Mouse (Mus musculus): ENCODE measurements at regions not wholly inside any gene's neighbourhood (a gene's known extent, or its start where the extent isn't known, plus 50 kb on each side); places are given as distances from the start of the nearest gene placed in this dataset.

GRCm38 (mm10) chr13:92988600-92988999 lies 144.0 kb downstream of the Mtx3 start:
- no peak for TF ChIP-seq CTCF (IDR thresholded peaks at IDR 0.05; ENCODE audit: low read depth)
- Histone ChIP-seq H3K36me3 (ENCODE audit: control insufficient read depth, insufficient read depth) (no peaks in the 10 kb centered on the region), H3K9ac (ENCODE audit: low read depth, low read length) (no peak overlapping the region), H3K9me3 (ENCODE audit: control insufficient read depth) (no peaks in the 10 kb centered on the region), H3K27me3 (replicated peaks; ENCODE audit: control insufficient read depth, insufficient read depth, low read length) (no peaks in the 10 kb centered on the region), H3K4me3 (ENCODE audit: low read depth, low read length) (no peak overlapping the region), H3K4me2 (replicated peaks; ENCODE audit: low read depth) (no peak overlapping the region), H3K27ac (ENCODE audit: low read depth, low read length) (no peak overlapping the region), H3K4me1 (replicated peaks; ENCODE audit: control insufficient read depth, insufficient read depth, low read length) (no peaks in the 10 kb centered on the region)
- WGBS = 83% methylated on average over 9 of the region's 9 CpGs
- no peak for ATAC-seq

GRCm38 (mm10) chr13:92990316-92991206 lies 146.0 kb downstream of the Mtx3 start:
- Histone ChIP-seq H3K27me3 (replicated peaks; ENCODE audit: control insufficient read depth, insufficient read depth, low read length) (no peaks in the 10 kb centered on the region), H3K9ac (ENCODE audit: low read depth, low read length) (no peak overlapping the region), H3K4me2 (replicated peaks; ENCODE audit: low read depth) (no peak overlapping the region), H3K4me1 (replicated peaks; ENCODE audit: control insufficient read depth, insufficient read depth, low read length) (no peaks in the 10 kb centered on the region), H3K9me3 (ENCODE audit: control insufficient read depth) (no peaks in the 10 kb centered on the region), H3K36me3 (ENCODE audit: control insufficient read depth, insufficient read depth) (no peaks in the 10 kb centered on the region), H3K4me3 (ENCODE audit: low read depth, low read length) (no peak overlapping the region), H3K27ac (ENCODE audit: low read depth, low read length) (no peak overlapping the region)
- no peak for ATAC-seq
- WGBS = 77% methylated on average over 14 of the region's 14 CpGs
- TF ChIP-seq CTCF (IDR thresholded peaks at IDR 0.05; ENCODE audit: low read depth) = no peak
